Mouse (Mus musculus) olfactory bulb, adult 2 months (tissue): ENCODE data around the gene Zc3h18. TPM values are rescaled to one million over a fixed set of nuclear protein-coding genes. Genes with fewer than 3 reads are reported as not detected.

ENCODE experiments used
- H3K27ac ChIP-seq: fragments of 200-500 bp; 2 replicates; pipeline ENCODE4 v1.5.1; 2012; ENCODE audit warnings: low read depth, low read length; ENCODE audit not compliant: insufficient read depth
- H3K4me1 ChIP-seq: fragments of 200-500 bp; 2 replicates; pipeline ENCODE4 v1.6.1; 2012; ENCODE audit warnings: low read length; ENCODE audit not compliant: control insufficient read depth, insufficient read depth
- H3K4me3 ChIP-seq: fragments of 200-500 bp; 2 replicates; pipeline ENCODE4 v1.5.1; 2012; ENCODE audit warnings: mild to moderate bottlenecking, low read depth, low read length, moderate library complexity; ENCODE audit not compliant: insufficient read depth
- CTCF ChIP-seq: fragments of 200-500 bp; IDR thresholded peaks from 2 replicates; pipeline ENCODE4 v1.5.1; 2012; ENCODE audit warnings: low read depth, mild to moderate bottlenecking, low read length, moderate library complexity; ENCODE audit not compliant: insufficient read depth
- POLR2A ChIP-seq: fragments of 200-500 bp; IDR thresholded peaks from 2 replicates; pipeline ENCODE4 v1.6.1; 2012; ENCODE audit warnings: mild to moderate bottlenecking, low read depth, low read length, moderate library complexity; ENCODE audit not compliant: insufficient read depth
- WGBS: fragments of 180-500 bp; shearing (Covaris S2); methylation state at CpG from one replicate; pipeline ENCODE4 v1.1.7; 2018; 5-methylcytosine and 5-hydroxymethylcytosine counted together
- polyA plus RNA-seq: library from polyadenylated mRNA; stranded (reverse); fragments of >200 nt; gene quantifications from 2 replicates; pipeline ENCODE4 v1.2.4, GENCODE M21; 2012; ENCODE audit warnings: low replicate concordance; ENCODE audit not compliant: missing spikeins, insufficient read depth, insufficient read length

Gene Zc3h18
- polyA plus RNA-seq, 1 experiment: not detected

DNA sequence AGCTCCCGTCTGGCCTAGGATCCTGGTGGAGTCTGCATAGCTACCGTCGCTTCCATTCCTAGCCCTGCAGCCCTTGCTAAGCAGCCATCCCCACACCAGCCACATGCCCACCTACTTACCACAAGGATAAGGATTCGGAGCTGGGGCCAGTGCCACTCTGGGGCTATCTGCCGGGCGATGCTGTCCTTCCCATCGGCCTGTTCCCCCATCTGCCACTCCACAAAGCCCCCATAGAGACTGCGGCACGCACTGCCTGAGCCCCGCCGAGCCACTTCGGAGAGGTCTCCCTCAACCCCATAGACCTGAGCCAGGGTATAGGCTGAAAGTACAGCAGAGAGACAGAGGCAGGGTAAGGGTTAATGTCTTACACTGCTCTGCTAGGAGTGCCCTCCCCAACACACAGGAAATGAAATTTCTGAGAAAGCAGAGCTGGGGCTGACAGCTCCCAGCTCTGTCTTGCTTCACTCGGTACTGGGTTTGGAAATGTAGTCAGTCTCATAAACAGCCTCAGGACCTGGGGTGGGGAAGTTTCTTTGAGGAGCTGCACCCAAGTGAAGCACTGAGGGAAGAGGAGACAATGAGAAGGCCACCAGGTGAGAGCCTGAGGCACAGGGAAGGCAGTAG lies 61.4 kb downstream of the Zc3h18 start:
- no peak for TF ChIP-seq CTCF
- no peak for TF ChIP-seq POLR2A
- 94% methylated on average over 13 of the region's 13 CpGs for WGBS

DNA sequence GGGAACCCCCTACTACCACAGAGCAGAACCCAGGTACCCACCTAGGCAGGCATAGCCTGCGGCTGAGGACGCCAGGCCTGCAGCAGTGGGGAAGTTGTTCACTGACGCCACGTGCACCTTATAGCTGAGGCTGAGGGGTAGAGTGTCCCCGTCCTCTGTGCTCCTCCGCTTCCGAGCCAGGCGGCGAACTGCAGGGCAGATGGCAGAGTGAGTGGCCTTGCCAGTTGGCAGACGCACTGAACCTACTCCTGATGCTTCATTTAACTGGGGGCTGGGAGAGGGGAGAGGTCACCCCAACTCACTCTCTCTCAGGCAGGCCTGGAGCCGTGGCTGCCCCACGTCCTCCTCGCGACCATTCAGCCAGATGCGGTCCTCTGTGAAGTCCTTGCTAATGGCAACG lies 62.9 kb downstream of the Zc3h18 start:
- no peak for TF ChIP-seq CTCF
- TF ChIP-seq POLR2A: no peak
- 92% methylated on average over 16 of the region's 16 CpGs for WGBS
- Histone ChIP-seq H3K27ac (no peak overlapping the region), H3K4me3 (no peak overlapping the region), H3K4me1 (peaks cover 7% of the 10 kb centered on the region)

More for the DNA sequence above, 61.4 kb downstream of the Zc3h18 start:
- no peak overlapping the region for H3K27ac ChIP-seq
- H3K4me3 ChIP-seq: no peak overlapping the region
- peaks cover 6% of the 10 kb centered on the region for H3K4me1 ChIP-seq

GRCm38 (mm10) chr8:122441326-122441725 lies 64.9 kb downstream of the Zc3h18 start:
- Histone ChIP-seq H3K27ac (no peak overlapping the region), H3K4me1 (peaks cover 9% of the 10 kb centered on the region), H3K4me3 (no peak overlapping the region)
- WGBS: 93% methylated on average over 1 of the region's 1 CpGs
- no peak for TF ChIP-seq POLR2A
- TF ChIP-seq CTCF: no peak

- WGBS: 6% methylated on average over 7 of the region's 7 CpGs
- Histone ChIP-seq H3K27ac (no peak overlapping the region), H3K4me3 (peak overlapping the region; percentile 78), H3K4me1 (peaks cover 9% of the 10 kb centered on the region)
- TF ChIP-seq CTCF (no peak), POLR2A (no peak)
Measured at GRCm38 (mm10) chr8:122442356-122442755, 65.9 kb downstream of the Zc3h18 start.

GRCm38 (mm10) chr8:122442781-122443180 lies 66.4 kb downstream of the Zc3h18 start:
- WGBS: 1% methylated on average over 12 of the region's 12 CpGs
- H3K4me1 ChIP-seq: peaks cover 9% of the 10 kb centered on the region
- peak overlapping the region; percentile 23 for H3K27ac ChIP-seq
- TF ChIP-seq POLR2A (no peak), CTCF (no peak)
- H3K4me3 ChIP-seq: peak overlapping the region; percentile 78

- H3K27ac ChIP-seq: peak within 1 kb of the TSS; percentile 85
- H3K4me1 ChIP-seq: peaks cover 9% of the 10 kb centered on the region
- H3K4me3 ChIP-seq: peak within 1 kb of the TSS; percentile 78
- WGBS: under 1% methylated on average over 47 of the region's 47 CpGs
- TF ChIP-seq POLR2A (peak; percentile 93), CTCF (no peak)
Measured at GRCm38 (mm10) chr8:122443262-122444006, 67.0 kb downstream of the Zc3h18 start, which contains the start of gene Mvd. TSS of gene Mvd (minus strand) at chr8:122443422.

DNA sequence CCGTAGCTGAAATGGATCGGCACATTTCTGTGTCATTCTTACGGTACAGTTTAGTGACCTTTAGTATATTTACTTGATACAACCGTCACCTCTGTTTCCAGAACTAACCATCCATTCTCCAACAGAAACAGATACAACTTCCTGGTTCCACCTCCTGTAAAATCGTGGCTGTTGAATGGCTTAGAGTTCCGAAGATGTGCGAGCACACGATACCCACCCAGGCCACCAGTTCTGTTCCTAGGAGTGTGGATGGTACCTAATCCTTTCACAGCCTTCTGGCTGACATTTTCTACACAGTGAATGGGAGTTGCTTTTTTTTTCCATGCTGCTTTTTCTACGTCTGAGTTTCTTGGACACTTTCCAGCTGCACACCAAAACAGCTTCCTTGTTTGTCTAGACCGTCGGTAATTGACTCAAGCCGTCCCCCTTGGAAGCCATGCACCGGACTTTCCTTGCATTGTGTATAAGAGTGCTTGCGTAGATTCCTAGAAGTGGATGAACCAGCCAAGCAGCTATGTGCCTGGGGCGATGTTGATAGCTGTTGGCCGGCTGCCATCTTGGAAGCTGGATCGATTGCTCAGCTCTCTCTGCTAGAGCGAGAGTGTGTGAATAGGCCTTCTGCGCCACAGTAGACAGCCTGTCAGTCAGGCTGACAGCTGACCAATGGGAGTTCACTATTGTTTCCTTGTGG lies 67.8 kb downstream of the Zc3h18 start:
- Histone ChIP-seq H3K4me3 (peak overlapping the region; percentile 68), H3K27ac (peak overlapping the region; percentile 85), H3K4me1 (peaks cover 9% of the 10 kb centered on the region)
- under 1% methylated on average over 19 of the region's 19 CpGs for WGBS
- TF ChIP-seq POLR2A (0 out of 2 replicates have a peak, but pooled peaks have one; percentile 21), CTCF (no peak)

- Histone ChIP-seq H3K27ac (no peak overlapping the region), H3K4me1 (peaks cover 9% of the 10 kb centered on the region), H3K4me3 (no peak overlapping the region)
- TF ChIP-seq POLR2A (no peak), CTCF (no peak)
- WGBS: 64% methylated on average over 3 of the region's 3 CpGs
Measured at GRCm38 (mm10) chr8:122445203-122445602, 68.8 kb downstream of the Zc3h18 start.

DNA sequence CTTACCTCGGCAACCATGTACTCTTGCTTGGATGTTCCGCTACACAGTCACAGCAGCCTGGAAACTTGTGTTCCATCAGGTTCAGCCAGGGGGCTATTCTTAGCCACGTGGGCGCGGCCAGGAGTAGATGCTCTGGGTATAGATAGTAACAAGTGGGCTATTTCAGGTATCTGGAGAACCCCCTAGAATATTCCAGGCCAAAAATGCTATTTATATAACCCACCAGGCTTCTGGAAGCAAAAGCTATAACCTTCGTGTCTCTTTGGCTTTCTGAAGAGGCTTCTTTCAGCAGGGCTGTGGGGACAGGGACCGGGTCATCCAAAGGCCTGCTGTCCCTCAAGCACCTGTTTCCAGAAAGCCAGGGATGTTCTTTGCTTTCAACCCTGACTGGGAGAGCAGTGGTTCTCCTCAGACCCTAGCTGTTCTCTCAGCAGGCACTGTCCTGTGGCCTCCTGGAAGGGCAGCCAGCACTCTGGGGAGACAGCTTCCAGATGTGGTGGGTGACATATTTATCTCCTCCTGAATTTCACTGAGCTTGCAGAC lies 74.8 kb downstream of the Zc3h18 start:
- TF ChIP-seq CTCF (no peak), POLR2A (no peak)
- H3K4me1 ChIP-seq: no peaks in the 10 kb centered on the region
- WGBS: 74% methylated on average over 7 of the region's 7 CpGs
- H3K27ac ChIP-seq: no peak overlapping the region
- no peak overlapping the region for H3K4me3 ChIP-seq
